Mouse (Mus musculus) ES-Bruce4 (cell line): ENCODE measurements around the gene Gpn3.

Experiments
- EP300 ChIP-seq: IDR thresholded peaks from 2 replicates; pipeline ENCODE4 v1.6.1; 2011; ENCODE audit warnings: low read depth, low read length; ENCODE audit not compliant: insufficient read depth
- POLR2A ChIP-seq: IDR thresholded peaks from one replicate; pipeline ENCODE4 v1.8.1; 2011; ENCODE audit warnings: low read length; ENCODE audit not compliant: insufficient read depth

GRCm38 (mm10) chr5:122342874-122343273 lies 28.8 kb upstream of the Gpn3 start:
- TF ChIP-seq EP300 (no peak), POLR2A (no peak)
